In the genomic region with DNA sequence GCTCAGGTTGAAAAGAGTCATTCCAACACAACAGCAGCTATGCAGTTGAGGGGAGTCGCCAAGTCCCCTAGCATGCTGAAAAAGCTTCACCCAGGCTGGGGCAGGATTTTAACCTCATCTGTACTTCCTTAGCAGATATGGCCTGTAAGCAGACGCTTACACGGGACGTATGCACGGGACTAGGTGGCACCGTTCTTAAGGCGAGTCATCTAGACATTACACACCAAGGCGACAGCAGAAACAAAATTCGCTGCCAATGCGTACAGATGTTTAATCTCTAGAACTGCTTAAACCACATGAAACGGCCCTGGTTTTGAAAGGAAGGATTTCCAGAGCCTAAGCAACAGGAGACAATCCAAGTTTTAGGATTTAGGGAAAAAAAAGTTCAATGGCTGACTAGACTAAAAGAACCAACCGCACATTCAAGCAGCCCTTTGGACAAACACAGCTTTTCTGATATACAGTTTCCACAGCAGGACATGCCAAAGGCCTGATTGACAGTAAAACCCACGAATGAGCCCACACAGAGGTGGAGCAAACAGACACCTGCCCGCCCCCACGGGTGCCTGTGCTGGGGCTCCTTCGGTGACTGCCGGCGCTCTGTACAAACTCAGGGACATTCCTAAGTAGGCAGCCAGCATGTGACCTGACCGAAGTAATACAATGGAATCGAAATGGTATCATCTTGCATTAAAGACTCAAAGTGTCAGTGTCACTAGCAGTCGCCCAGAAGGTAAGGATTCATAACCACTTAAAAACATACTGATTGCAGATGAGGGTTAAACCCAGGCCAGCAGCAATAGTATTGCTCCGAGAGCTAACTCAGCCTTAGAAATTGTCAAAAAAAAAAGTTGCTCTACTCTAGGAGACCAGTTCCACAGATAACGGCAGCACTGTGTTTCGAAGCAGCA, we compare ENCODE assay signal across 8 mouse cellular contexts. TPM values are rescaled to one million over a fixed set of nuclear protein-coding genes. Genes with fewer than 3 reads are reported as not detected.
A peak's percentile ranks its signal among the peaks of the same experiment; 100 is the strongest.
DNase-seq lines count a peak whose midpoint lies in the region; ATAC-seq and TF ChIP-seq lines count a peak whose summit lies in the region.

No protein-coding gene starts in this region.

- peak; percentile 73 for DNase-seq in urinary bladder, postnatal 25 days (ENCODE audit: low spot score)
- no peak for DNase-seq in urinary bladder, adult 2 months (ENCODE audit: low spot score)
- DNase-seq in embryo, embryonic 9.5 days (ENCODE audit: extremely low spot score), result peak; percentile 70
- DNase-seq in heart, adult 2 months, result peak; percentile 84 to 88
- peak; percentile 85 for DNase-seq in kidney, adult 18-20 months
- DNase-seq in spleen, postnatal 14 days (ENCODE audit: low spot score in 2 of 2), result peak; percentile 49 to 67

- peaks cover 17% of the 10 kb centered on the region for H3K79me2 ChIP-seq in heart, adult 2 months (replicated peaks; ENCODE audit: control insufficient read depth, insufficient read depth, low read length)

- no peak for TF ChIP-seq CTCF in heart, adult 2 months (IDR thresholded peaks at IDR 0.05)

- no peaks in the 10 kb centered on the region for H3K27me3 ChIP-seq in heart, adult 2 months (ENCODE audit: control insufficient read depth, insufficient read depth, low read length)
- no peaks in the 10 kb centered on the region for H3K27me3 ChIP-seq in limb, embryonic 15.5 days
- no peaks in the 10 kb centered on the region for H3K27me3 ChIP-seq in midbrain, embryonic 15.5 days (replicated peaks)

- 9% methylated on average over 24 of the region's 24 CpGs for WGBS in heart, adult 2 months
- WGBS in limb, embryonic 15.5 days, result 10% methylated on average over 24 of the region's 24 CpGs
- WGBS in midbrain, embryonic 15.5 days, result 14% methylated on average over 24 of the region's 24 CpGs

- H3K9me3 ChIP-seq in limb, embryonic 15.5 days, result no peaks in the 10 kb centered on the region
- no peaks in the 10 kb centered on the region for H3K9me3 ChIP-seq in midbrain, embryonic 15.5 days

- H3K4me1 ChIP-seq in heart, adult 2 months (ENCODE audit: control insufficient read depth, insufficient read depth, low read length), result peaks cover 28% of the 10 kb centered on the region
- H3K4me1 ChIP-seq in limb, embryonic 15.5 days, result peaks cover 60% of the 10 kb centered on the region
- peaks cover 72% of the 10 kb centered on the region for H3K4me1 ChIP-seq in midbrain, embryonic 15.5 days

- intact Hi-C loops in heart, adult 2 months (cut with DNase I), result loop anchor here (5.0 to 10.0 kb wide), 6 partner anchors 33 to 570 kb away; partner anchors contain the start of gene Gpx8

- TF ChIP-seq POLR2A in heart, adult 2 months (IDR thresholded peaks at IDR 0.05; ENCODE audit: insufficient read depth, low read depth, low read length), result peak; percentile 29; the same call in 1 of the 2 replicates

- H3K36me3 ChIP-seq in heart, adult 2 months (ENCODE audit: control insufficient read depth, insufficient read depth, low read length), result peaks cover 11% of the 10 kb centered on the region
- 0 out of 2 replicates have a peak, but pooled peaks cover 6% of the 10 kb centered on the region for H3K36me3 ChIP-seq in limb, embryonic 15.5 days
- no peaks in the 10 kb centered on the region for H3K36me3 ChIP-seq in midbrain, embryonic 15.5 days (replicated peaks)

- TF ChIP-seq EP300 in heart, adult 2 months (IDR thresholded peaks at IDR 0.05; ENCODE audit: insufficient read depth, low read depth, low read length), result no peak

- peak overlapping the region; percentile 84 for H3K4me2 ChIP-seq in limb, embryonic 15.5 days
- peak overlapping the region; percentile 84 for H3K4me2 ChIP-seq in midbrain, embryonic 15.5 days

- H3K9ac ChIP-seq in heart, adult 2 months (ENCODE audit: low read depth, low read length), result peak overlapping the region; percentile 94
- H3K9ac ChIP-seq in limb, embryonic 15.5 days, result peak overlapping the region; percentile 24; the same call in 1 of the 2 replicates
- H3K9ac ChIP-seq in midbrain, embryonic 15.5 days, result peak overlapping the region; percentile 76

- H3K4me3 ChIP-seq in heart, adult 2 months, result peak overlapping the region; percentile 92
- peak overlapping the region; percentile 84 for H3K4me3 ChIP-seq in limb, embryonic 15.5 days
- peak overlapping the region; percentile 74 for H3K4me3 ChIP-seq in midbrain, embryonic 15.5 days

- peak overlapping the region; percentile 95 for H3K27ac ChIP-seq in heart, adult 2 months
- peak overlapping the region; percentile 65 for H3K27ac ChIP-seq in limb, embryonic 15.5 days
- no peak overlapping the region for H3K27ac ChIP-seq in midbrain, embryonic 15.5 days

- 0 out of 2 replicates have a peak, but pooled peaks have one; percentile 33 for ATAC-seq in limb, embryonic 15.5 days (ENCODE audit: insufficient number of reproducible peaks, low FRiP score, low TSS enrichment, low read depth)
- peak; percentile 24; the same call in 1 of the 2 replicates for ATAC-seq in midbrain, embryonic 15.5 days (replicated peaks)

RNA-seq across cellular contexts. Expression of gene Snx18, which starts 3.5 kb away (rescaled TPM):
- 33.5 and 34.8 TPM in 2 replicates for polyA plus RNA-seq in urinary bladder, adult 2 months (2012; rRNA removed)
- 10 to 100 TPM; 18.0 to 20.4 TPM for total RNA-seq in heart, adult 2 months (2021)
- 8.3 and 14.8 TPM in 2 replicates for polyA plus RNA-seq in heart, adult 2 months (2012; rRNA removed)
- 21.1 and 25.2 TPM in 2 replicates for polyA plus RNA-seq in limb, embryonic 15.5 days (2015; fragmentation: Nextera tagmentation; extraction: Ambion mirVana)
- 9.0 and 10.6 TPM in 2 replicates for polyA plus RNA-seq in midbrain, embryonic 15.5 days (2015; fragmentation: Nextera tagmentation; extraction: Ambion mirVana)

RNA-seq across cellular contexts. Expression of gene Hspb3, which starts 48.6 kb away (rescaled TPM):
- polyA plus RNA-seq in urinary bladder, adult 2 months (2012; rRNA removed), result not detected in 2 replicates
- 10 to 100 TPM; 14.2 to 17.6 TPM for total RNA-seq in heart, adult 2 months (2021)
- polyA plus RNA-seq in heart, adult 2 months (2012; rRNA removed), result 19.6 and 35.9 TPM in 2 replicates
- polyA plus RNA-seq in limb, embryonic 15.5 days (2015; fragmentation: Nextera tagmentation; extraction: Ambion mirVana), result 8.6 and 23.7 TPM in 2 replicates
- polyA plus RNA-seq in midbrain, embryonic 15.5 days (2015; fragmentation: Nextera tagmentation; extraction: Ambion mirVana), result 0.46 TPM in 1 of 2 replicates, not detected in the other

Comparison
In these comparisons a context has a peak if more than half of its experiments do, and no peak if none do; other contexts are left out.
1. H3K9ac ChIP-seq: peak in every context shown above with its lines; median percentile 94 in heart, adult 2 months; 76 in midbrain, embryonic 15.5 days; 24 in limb, embryonic 15.5 days.